Mouse (Mus musculus) erythroblast, embryonic 14.5 days (primary cell): Measurements from ENCODE around the gene Sec24a. TPM values are rescaled to one million over a fixed set of nuclear protein-coding genes. Genes with fewer than 3 reads are reported as not detected.
"Not testable (repeated sequence)": the region's sequence is repeated elsewhere in the genome, so short reads cannot be mapped to it uniquely, and the experiment has no call there.

Source experiments
- H3K27me3 ChIP-seq: 2 replicates; pipeline ENCODE4 v1.6.1; 2012; ENCODE audit warnings: inconsistent platforms; ENCODE audit not compliant: control insufficient read depth
- H3K36me3 ChIP-seq: 2 replicates; pipeline ENCODE4 v1.6.1; 2012; ENCODE audit warnings: mild to moderate bottlenecking, inconsistent platforms; ENCODE audit not compliant: control insufficient read depth
- H3K4me1 ChIP-seq: 2 replicates; pipeline ENCODE4 v1.6.1; 2012; ENCODE audit warnings: inconsistent platforms; ENCODE audit not compliant: control insufficient read depth
- H3K4me3 ChIP-seq: replicated peaks from 2 replicates; pipeline ENCODE3; 2012; ENCODE audit warnings: moderate library complexity, mild to moderate bottlenecking, inconsistent platforms
- H3K9me3 ChIP-seq: 2 replicates; pipeline ENCODE4 v1.6.1; 2012; ENCODE audit warnings: low read length, inconsistent platforms, mixed read lengths; ENCODE audit not compliant: control insufficient read depth
- GATA1 ChIP-seq: IDR thresholded peaks from 2 replicates; pipeline ENCODE4 v1.6.1; 2012; ENCODE audit warnings: low read length, inconsistent platforms, mixed read lengths
- TAL1 ChIP-seq: IDR thresholded peaks from 3 replicates; pipeline ENCODE4 v1.6.1; 2012; ENCODE audit warnings: low read length, inconsistent platforms, mixed read lengths
- polyA plus RNA-seq: library from polyadenylated mRNA; stranded (reverse); fragments of >175 nt; gene quantifications from 2 replicates; pipeline ENCODE4 v1.2.3, GENCODE M21; 2012

The Sec24a gene
- polyA plus RNA-seq, 1 experiment: 0.26 TPM

DNA sequence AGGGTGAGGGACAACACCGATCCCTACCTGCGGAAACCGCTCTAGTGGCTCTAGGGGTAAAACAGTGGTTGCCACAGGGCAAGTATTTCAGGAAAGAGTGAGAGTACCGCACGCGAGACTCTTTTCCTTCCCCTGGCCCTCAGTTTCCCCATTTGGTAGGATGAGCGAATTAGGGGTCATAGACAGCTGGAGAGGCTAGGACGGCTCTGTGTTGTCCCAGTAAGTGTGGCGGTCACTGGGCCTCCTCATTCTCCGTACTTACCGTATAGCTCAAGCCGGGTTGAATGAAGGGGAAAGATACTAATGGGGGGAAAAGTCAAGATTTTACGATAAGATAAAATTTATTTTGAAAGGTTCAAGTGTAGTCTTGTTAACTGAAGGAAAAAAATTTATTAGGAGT is 521 bp upstream of the Sec24a start:
- H3K27me3 ChIP-seq: peaks cover 12% of the 10 kb centered on the region
- peaks cover 39% of the 10 kb centered on the region for H3K4me1 ChIP-seq
- H3K9me3 ChIP-seq: no peaks in the 10 kb centered on the region
- TF ChIP-seq GATA1 (no peak), TAL1 (no peak)
- peaks cover 10% of the 10 kb centered on the region for H3K36me3 ChIP-seq
- peak overlapping the region; percentile 82 for H3K4me3 ChIP-seq

DNA sequence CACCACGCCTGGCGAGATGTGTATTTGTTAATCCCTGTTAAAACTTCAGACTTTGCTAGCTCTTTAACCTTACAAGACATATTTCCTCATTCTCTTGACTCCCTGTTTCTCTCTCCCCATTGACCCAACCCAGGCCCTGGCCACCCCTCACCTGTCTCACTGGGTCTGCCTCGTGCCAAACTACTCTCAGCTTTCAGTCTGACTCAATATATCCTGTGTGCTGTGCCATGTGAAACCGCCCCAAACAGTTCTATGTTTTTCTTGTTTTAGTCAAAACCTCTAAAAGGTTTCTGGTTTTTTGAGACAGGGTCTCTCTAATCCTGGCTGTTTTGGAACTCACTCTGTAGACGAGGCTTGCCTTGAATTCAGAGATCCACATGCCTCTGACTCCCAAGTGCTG is 2.2 kb downstream of the Sec24a start:
- TF ChIP-seq TAL1 (no peak), GATA1 (no peak)
- H3K9me3 ChIP-seq: no peaks in the 10 kb centered on the region
- H3K4me1 ChIP-seq: peaks cover 42% of the 10 kb centered on the region
- H3K27me3 ChIP-seq: peaks cover 12% of the 10 kb centered on the region
- peaks cover 4% of the 10 kb centered on the region for H3K36me3 ChIP-seq
- H3K4me3 ChIP-seq: no peak overlapping the region

DNA sequence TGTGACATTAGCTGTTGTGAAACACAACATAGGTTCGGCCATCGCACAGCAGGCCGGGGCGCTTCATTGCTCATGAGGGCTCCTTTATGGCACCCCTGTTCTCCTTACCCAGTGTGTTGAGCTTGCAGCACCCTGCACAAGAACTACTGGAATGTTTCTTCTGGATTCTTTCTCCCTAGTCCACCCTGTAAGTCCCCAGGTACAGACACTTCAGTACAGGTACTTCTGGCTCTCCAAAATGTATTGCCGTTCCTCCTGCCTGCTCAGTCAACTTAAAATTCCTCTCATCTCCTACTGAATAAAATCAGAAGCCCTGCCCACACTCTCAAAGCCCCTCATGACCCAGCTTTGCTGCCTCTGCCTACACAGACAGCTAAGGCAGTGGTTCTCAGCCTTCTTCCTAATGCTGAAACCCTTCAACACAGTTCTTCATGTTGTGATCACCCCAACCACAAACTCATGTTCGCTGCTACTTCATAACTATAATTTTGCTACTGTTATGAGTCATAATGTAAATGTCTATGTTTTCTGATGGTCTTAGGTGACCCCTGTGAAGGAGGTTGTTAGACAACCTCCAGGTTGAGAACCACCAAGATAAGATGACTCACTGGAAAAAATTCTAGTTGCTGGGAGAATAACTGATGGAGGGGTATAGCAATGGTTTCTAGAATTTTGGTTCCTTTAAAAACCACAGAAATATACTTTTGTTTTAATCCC is 3.3 kb downstream of the Sec24a start:
- Histone ChIP-seq H3K9me3 (no peaks in the 10 kb centered on the region), H3K27me3 (peaks cover 12% of the 10 kb centered on the region), H3K4me3 (no peak overlapping the region), H3K4me1 (peaks cover 45% of the 10 kb centered on the region), H3K36me3 (no peaks in the 10 kb centered on the region)
- TF ChIP-seq GATA1 (no peak), TAL1 (no peak)

DNA sequence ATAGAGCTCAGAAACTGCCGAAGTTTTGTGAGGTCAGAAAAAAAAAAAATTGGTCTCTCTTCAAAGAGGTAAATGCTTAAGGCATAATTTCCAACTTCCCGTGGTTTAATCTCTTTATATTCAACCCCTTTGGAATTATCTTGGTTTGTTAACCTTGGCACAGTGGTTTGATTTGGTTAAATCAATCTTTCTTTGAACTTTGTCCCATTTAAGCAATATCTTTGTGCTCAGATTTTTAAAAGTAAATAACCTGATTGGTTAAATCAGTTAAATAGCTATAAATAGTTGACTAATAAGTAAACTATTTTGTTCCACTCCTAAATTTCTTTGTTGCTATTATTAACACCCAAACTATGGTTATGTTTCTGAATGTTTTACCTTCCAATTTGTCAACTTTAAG is 4.2 kb downstream of the Sec24a start:
- no peak for TF ChIP-seq GATA1
- no peak for TF ChIP-seq TAL1
- Histone ChIP-seq H3K4me3 (no peak overlapping the region), H3K36me3 (no peaks in the 10 kb centered on the region), H3K27me3 (peaks cover 12% of the 10 kb centered on the region), H3K9me3 (no peaks in the 10 kb centered on the region), H3K4me1 (peaks cover 44% of the 10 kb centered on the region)

DNA sequence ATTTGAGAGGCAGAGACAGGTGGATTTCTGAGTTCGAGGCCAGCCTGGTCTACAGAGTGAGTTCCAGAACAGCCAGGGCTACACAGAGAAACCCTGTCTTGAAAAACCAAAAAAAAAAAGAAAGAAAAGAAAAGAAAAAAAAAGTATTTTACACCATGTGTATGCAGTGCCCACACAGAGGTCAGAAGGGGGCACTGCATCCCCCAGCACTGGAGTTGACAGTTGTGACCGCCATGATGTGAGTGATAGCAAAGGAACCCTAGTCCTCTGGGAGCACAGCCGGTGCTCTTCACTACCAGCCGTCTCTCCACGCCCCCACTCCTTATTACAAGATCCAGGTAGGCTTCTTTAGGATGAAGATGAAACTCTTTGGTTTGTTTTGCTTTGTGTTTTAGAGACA is 5.2 kb downstream of the Sec24a start:
- peaks cover 44% of the 10 kb centered on the region for H3K4me1 ChIP-seq
- H3K27me3 ChIP-seq: peaks cover 12% of the 10 kb centered on the region
- H3K36me3 ChIP-seq, H3K4me3 ChIP-seq, H3K9me3 ChIP-seq: not testable (repeated sequence)

DNA sequence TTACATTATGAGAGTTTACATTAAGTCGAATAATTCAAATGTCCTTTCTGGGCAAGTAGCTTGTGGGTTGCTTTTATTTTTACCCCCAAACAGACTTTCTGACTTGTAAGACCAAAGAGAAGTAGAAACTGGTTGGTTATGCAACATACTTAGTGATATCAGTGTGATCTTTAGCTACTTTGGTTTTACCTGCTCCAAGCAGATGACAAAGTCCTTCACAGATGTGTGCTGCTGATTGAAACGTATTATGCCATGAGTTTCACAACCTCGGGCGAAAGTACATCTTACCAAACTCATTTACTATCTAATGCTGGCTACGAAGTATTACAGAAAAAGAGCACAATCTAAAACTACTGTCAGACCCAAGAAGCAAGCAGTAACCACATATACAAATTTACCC is 5.8 kb downstream of the Sec24a start:
- Histone ChIP-seq H3K4me3 (no peak overlapping the region), H3K9me3 (no peaks in the 10 kb centered on the region), H3K27me3 (peaks cover 12% of the 10 kb centered on the region), H3K36me3 (peaks cover 4% of the 10 kb centered on the region), H3K4me1 (peaks cover 42% of the 10 kb centered on the region)
- TF ChIP-seq TAL1: no peak
- no peak for TF ChIP-seq GATA1

DNA sequence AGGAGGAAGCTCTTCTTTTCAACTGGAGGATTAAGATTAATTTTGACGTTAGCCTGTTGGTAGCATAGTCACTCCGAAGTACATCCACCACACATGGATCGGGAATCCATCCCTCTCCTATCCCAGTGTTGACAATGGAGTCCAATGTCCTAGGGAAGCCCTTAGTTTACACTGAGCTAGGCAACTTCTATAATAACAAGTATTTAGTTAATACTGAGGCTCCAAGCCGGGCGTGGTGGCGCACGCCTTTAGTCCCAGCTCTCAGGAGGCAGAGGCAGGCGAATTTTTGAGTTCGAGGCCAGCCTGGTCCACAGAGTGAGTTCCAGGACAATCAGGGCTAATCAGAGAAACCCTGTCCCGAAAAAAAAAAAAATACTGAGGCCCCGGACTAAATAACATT is 6.4 kb downstream of the Sec24a start:
- Histone ChIP-seq H3K4me1 (peaks cover 43% of the 10 kb centered on the region), H3K9me3 (no peaks in the 10 kb centered on the region), H3K27me3 (peaks cover 12% of the 10 kb centered on the region), H3K36me3 (peaks cover 4% of the 10 kb centered on the region), H3K4me3 (peak overlapping the region; percentile 89)
- TF ChIP-seq GATA1 (no peak), TAL1 (no peak)

DNA sequence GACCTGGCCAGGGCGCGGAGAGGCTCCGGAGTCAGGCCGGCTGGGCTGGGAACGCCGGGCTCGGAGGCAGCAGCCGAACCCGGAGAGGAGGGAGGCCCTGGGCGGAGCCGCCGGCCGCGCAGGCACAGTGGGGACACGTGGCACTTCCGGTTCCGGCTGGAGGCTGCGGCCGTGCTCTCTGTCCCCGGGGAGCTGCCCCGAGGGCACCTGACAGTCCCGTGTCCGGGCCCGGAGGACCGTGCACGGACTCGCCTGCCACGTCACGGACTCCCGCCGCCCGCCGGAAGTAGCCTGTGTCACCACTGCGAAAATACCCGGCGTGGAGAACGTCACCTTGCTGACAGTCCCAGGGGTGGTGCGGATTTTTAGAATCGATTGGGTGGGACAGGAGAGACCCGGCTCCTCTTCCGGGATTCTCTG is 7.1 kb downstream of the Sec24a start:
- Histone ChIP-seq H3K4me3 (peak overlapping the region; percentile 89), H3K27me3 (peaks cover 7% of the 10 kb centered on the region), H3K36me3 (peaks cover 4% of the 10 kb centered on the region), H3K9me3 (no peaks in the 10 kb centered on the region), H3K4me1 (peaks cover 48% of the 10 kb centered on the region)
- TF ChIP-seq GATA1 (no peak), TAL1 (no peak)

DNA sequence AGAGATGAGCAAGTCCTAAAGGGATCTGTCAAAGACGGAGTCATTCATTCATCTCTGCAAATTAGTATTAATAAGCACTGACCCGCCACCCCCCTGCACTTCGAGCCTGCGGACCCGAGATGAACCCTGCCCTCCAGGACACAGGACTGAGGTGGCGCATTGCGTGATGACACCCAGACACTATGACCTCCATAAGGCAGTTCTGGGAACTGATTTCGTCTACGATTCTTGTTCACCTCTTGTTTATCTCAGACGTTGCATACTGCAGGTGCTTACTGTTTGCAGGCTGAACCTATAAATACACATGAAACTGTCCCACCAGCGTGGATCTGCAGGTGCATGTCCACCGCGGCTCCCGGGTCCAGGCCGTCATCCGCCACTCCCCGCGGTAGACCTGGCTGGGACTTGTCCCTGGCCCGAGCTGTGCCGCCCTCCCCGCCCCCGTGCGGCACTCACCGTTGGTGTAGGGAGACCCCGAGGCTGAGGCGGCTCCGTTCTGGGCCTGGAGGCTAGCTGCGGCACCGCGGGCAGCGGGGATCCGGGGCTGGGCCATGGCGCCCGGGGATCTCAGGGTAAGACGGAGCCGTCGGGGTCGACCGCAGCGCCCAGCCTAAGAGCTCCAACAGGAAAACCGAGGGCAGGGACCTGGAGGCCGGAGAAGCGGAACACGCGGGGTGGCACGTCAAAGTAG is 7.7 kb downstream of the Sec24a start:
- no peak for TF ChIP-seq TAL1
- no peak for TF ChIP-seq GATA1
- Histone ChIP-seq H3K4me1 (peaks cover 51% of the 10 kb centered on the region), H3K27me3 (peaks cover 4% of the 10 kb centered on the region), H3K9me3 (no peaks in the 10 kb centered on the region), H3K36me3 (peaks cover 5% of the 10 kb centered on the region), H3K4me3 (peak overlapping the region; percentile 89)

DNA sequence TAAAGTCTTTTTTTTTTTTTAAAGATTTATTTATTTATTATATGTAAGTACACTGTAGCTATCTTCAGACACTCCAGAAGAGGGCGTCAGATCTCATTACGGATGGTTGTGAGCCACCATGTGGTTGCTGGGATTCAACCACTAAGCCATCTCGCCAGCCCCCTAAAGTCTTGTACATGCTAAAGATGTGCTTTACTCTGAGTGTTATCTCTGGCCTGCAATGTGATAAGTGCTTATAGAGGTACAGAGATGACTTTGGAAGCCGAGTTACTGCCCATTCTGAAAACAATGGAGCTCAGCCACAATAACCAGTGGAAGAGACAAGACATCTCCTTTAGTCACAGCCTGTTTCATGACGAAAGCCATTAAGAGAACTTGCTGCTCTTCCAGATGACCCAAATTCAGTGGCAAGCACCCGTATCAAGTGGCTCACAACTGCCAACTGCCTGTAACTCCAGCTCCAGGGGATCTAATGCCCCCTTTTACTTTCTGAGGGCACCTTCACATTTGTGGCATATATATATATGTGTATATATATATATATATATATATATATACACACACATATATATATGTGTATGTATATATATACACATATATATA is 11.7 kb downstream of the Sec24a start:
- H3K4me3 ChIP-seq, H3K27me3 ChIP-seq, H3K9me3 ChIP-seq: not testable (repeated sequence)
- Histone ChIP-seq H3K4me1 (peaks cover 46% of the 10 kb centered on the region), H3K36me3 (peaks cover 21% of the 10 kb centered on the region)
